Mouse (Mus musculus): Measurements from ENCODE around the gene Bet1l.

Gene Bet1l

DNA sequence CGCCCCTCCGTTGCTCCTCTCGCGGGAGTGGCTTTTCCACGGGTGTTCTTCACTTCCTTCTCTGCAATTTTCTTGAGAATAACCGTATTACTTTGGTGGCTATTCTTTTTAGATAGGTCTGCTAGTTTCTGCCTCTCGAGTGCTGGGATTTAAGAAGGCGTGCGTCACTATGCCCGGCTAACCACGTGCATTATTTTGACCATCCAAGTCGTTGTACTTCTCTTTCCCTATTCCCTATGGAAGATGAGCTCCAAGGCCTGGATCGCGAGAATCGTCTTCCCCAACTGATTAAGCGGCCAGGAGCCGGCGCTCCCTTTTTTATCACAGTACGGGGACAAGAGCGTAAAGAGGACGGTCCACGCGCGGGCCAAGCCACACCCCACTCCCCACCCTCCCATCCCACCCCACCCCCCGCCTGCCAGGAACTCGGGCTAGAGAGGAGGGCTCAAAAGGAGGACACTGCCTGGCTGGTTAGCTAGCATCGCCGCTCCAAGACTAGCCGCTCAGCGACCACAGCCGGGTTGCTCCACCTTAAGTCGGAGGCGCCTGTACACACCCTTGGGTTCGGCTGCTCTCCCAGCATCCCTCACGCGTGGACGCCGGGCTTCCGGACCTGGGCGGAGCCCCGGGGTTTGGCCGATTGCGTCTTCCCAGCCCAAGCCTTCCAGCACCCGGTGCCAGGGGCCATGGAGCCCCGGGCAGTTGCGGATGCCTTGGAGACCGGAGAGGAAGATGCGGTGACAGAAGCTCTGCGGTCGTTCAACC lies 410 bp downstream of the Bet1l start, which contains the start of gene Ric8a:
Gene Ric8a, plus strand, starts transcription at position 173 of the 765 bp plus-strand sequence.
- DNase-seq: peak; percentile 86 to 88

DNA sequence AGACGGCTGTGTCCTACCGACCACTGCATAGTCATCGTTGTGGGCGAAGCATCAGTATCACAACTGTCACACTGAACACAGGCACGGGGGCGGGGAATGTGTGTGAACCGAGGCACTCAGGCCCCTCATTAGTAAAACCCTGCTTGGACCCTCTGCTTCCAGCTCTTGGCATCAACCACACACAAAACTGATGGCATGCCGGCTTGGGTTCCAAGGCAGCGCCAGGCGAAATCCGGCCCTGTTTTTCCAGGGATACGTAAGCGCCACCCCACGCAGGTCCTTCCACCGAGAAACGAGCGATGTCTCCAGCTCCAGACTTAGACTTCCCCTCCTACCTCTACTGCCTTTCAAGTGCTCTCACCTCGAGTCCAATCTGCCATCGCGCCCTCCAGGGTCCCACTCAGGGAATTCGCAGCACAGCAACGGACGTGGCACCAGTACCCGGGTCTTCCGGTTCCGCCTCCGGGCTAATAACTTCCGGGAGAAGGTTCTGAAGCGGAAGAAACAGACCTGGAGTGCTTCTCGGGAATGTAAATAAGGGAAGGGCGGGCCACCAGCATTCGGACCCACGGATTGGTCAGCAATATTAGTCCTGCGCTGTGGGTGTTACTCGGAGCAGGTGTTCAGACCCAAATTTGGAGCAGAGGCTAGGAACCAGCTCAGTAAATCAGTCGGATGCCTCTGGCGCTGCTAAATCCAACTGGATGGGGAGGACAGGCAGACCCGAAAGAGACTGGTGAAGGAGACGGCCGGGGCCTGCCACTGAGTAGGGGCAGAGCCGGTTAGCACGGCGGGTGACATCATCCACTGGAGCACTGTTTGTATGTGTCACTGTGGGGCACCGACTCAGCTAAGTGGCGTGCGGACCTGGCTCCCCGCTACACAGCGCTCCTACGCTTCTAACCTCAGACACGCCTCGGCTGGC lies 1.3 kb downstream of the Bet1l start, which contains the start of gene Gm45785:
Gene Gm45785, minus strand, starts transcription at position 472 of the 925 bp plus-strand sequence.
- peak; percentile 82 to 84 for DNase-seq

DNA sequence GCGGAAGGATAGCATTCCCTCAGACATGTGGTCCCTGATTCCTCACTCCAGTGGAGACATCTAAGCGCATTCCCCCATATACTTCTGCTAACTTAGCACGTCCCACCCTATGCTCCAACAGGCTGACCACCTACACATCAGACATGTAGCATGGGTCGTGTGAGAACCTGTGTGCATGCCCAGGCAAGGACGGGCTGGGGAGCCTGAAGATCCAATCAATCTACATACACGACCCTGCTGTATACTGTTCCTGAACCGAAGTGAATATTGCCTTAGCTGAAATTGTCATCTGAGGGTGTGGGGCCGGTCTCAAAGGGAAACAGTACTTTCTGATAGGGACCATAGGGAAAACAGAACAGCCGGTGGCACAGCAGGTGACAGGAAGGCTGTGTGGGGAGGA lies 2.2 kb downstream of the Bet1l start:
- DNase-seq: no peak

DNA sequence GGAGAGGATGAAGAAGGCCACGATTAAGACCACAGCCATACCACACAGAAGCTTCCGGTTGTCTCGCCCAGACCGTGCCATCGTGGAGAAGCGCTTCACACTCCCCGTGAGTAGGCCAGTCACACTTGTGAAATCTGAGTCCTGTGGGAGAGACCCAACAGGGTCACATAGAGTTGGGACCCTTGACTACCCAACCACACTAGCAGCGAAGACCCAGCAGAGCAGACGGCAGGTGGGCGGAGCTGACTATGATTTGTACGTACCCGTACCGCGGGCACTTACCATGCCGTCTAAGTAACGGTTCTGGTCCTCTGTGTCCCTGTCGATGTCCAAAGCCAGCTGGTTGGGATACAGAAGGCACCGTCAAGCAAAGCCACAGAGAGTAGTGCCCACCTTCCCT lies 2.9 kb downstream of the Bet1l start:
- no peak for DNase-seq

DNA sequence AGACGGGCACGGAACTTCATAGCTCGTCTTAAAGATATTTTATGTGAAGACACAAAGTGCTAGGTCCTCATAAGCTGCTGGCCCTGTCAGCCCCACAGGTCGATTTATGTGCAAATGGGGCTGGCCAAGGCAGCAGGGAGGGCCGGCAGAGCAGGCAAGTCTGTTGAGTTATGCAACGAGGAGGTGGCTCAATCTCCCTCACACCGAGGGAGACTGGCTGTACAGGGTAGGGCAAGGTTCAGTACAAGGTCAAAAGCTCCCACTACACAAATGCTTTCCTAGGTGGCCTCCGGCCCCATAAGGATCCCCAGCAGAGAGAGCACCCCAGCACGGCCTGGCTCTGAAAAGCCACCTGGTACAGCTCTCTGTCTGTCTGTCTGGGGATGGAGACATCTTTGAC lies 4.0 kb downstream of the Bet1l start:
- DNase-seq: no peak

DNA sequence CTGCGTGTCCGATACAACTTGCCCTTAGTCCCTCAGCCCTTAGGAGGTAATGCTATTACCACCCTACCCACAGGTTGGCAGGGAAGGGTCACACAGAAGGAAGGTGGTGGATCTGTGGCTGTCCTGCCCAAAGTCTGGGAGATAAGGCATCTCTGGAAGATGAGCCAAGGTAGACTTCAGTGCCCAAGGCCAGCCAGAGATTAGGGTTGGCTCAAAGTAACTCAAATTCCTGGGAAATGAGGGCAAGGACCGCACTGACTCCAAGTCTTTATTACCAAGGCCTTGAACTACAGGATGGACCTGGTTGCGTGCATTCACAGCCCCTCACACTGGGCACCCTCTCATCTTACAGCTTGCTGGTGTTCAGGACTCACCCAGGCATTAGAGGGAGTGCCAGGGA lies 5.5 kb downstream of the Bet1l start:
- no peak for DNase-seq

DNA sequence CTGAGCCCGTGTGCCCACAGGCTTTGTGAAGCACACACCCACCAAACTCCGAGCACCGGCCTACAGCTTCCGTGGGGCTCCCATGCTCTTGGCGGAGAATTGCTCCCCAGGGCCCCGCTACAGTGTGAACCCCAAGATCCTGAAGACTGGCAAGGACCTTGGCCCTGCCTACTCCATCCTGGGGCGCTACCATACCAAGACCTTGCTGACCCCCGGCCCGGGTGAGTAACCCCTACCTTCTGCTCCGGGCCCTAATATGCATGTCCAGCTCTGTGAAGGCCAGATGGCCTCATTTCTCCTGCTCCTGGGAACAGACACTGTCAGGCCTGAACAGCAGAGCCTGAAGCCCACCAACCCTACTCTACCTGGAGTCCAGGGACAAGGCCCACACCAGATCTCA lies 8.8 kb downstream of the Bet1l start:
- no peak for DNase-seq

DNA sequence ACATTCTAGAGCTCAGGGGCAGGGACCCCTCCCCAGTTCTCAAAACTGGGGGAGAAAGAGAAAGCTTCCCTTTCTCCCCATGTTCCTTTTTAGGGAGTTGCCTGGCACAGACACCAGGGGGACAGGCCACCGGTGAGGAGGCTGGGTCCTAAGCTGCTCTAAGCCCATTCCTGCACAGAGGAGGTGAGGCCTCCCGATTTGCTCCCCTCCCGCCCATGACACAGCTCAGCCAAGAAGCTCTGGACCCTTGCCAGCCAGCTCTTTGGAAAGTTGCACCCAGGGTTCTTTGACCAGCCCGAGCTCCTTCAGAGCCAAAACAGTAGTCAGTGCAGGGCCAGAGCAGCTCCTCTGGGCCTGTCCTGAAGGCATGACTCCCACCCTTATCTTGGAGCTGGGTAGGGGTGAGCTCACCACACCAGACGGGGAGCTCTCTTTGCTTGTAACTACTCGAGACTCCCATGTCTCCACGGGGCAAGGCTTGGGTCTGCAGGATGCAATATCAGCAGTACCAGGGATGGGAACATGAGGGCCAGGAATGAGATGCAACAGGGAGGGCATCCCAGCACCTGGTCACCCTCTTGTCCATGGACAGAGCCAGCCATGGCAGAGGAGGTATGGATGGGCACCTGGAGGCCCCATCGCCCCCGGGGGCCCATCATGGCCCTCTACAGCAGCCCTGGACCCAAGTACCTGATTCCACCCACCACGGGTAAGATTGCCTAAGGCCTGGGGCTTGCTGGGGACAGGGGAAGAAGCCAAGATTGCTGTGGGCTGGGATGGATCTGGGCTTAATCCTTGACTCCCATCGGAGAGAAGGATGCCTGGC lies 9.4 kb downstream of the Bet1l start, which contains the start of gene Odf3:
Gene Odf3, plus strand, starts transcription at position 51 of the 826 bp plus-strand sequence.
- DNase-seq: no peak

DNA sequence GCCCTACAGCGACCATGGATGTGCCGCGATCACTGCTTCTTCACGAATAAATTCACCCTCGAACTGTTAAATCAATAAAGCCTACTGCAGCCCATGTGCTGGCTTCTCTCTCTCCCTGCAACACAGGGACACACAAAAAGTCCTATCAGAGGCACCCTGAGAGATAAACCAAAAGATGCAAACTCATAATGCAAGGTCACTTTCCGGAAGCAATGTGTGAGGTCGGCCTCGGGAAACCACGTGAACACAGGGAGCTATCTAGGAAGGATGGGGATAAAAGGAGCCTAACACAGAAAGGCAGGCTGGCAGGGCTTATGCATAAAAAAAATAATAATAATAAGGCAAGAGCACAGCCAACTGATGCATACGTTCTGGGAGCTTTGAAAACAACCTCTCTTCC lies 10.7 kb downstream of the Bet1l start:
- no peak for DNase-seq

DNA sequence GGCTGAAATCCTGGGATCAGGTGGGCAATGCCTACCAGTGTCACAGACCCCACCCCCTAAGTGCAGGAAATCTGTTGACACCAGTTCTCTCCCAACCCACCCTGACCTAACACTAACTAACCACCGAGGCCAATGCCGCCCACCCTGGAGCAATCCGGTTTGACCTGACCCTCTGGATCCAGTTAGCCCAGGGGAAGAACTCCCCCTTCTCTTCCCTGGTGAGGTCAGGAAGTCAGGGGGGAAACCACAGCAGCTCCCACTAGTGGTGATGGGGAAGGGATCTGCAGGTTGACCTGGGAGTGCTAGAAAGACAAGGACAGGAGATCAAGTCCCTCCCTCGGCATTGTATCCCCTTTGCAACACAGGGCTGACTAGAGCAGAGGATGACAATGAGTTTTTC lies 11.7 kb downstream of the Bet1l start:
- DNase-seq: no peak

DNA sequence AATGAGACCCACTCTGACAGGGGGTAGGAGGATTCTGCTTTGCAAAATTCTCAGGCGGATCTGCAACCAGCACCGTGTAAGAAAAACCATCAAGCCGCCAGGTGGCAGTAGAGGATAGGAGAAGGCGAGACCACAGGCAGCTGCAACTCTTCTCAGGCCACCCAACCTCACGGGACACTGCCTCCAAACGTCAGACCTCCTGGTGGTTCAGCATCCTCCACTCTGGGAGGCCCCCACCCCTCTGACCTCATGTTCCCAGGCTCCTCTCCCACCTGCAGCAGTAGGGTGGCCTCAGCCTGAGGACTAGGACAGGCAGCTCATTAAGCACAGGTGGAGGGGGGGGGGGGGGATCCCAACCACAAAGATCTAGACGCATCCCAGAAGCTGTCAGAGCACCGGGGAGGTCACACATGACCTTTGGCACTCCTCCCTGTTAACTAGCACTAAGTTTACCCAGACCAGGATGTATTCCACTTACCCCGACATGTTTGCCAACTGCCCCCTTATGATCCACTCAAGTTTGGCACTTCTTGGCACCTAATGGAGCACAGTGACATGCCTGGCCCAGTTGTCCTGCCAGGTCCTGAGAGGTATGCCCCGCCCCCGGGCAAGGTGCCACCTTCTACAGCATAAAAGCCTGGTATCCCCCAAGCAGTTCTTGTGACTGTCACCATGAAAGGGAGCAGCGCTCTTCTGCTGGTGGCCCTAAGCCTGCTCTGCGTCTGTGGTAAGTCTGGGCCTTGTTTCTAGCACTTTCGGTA lies 12.3 kb downstream of the Bet1l start, which contains the start of gene Scgb1c1:
Gene Scgb1c1, plus strand, starts transcription at position 643 of the 761 bp plus-strand sequence.
- DNase-seq: peak; percentile 90 to 92

DNA sequence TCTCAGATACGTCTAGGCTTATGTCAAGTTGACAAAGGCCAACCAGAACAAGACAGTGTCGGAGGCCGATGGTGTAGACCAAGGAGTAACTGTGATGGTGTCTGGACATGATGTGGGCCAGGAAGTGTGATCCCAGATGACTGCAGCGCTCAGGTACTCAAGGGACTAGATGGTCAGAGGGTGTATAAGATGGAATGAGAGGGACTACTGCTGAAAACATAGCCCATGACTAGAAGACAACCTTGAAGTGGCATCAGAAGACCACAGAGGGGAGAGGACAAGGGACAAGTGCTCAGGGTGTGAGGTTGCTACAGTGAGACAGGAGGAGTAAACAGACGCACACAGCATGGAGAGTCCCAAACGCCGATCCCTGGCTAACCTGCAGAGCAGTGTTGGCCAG lies 13.6 kb downstream of the Bet1l start:
- DNase-seq: no peak

DNA sequence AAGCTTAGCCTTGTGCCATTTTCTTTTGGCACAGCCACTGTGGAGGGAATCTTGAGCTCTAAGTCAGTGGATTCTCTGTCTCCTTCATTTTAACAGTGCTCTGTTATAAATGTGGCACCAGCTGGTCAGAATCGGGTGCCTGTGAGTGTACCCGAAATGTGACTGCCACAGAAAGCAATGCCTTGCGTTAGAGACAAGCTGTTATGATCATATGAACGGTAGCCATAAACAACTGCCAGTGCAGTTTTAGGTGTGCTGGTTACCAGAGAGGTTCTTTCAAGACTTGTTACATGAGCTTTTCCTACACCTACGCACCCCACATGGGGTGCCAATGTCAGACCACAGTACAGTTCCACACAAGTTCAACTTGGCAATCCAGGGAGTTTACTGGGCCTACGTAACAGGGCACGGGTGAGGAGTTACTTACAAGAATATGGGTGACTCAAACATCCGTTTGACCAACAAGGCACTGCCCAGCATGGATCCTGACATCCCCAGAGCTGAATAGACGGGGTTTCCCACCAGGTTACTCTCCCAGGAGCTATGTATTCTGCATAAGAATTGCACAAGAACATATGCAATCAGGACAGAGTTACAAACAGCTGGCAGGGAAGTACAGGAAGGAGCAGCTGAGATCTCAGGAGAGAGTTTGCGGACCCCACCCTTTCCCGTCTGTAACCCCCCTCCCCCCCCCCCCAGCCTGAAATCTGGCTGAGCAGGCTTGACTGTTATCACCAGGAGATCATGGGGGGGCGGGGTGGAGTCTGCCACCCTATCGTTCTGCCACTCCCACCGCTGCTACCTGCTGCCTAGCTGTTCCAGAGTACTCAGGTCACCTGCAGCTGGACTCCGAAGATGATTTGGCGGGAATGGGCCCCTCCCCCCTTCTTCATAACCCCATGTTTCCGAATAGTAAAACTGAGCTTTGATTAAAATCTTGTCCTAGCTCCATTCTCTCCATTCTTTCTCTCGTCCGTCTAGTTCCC lies 16.3 kb downstream of the Bet1l start:
- no peak for DNase-seq

DNA sequence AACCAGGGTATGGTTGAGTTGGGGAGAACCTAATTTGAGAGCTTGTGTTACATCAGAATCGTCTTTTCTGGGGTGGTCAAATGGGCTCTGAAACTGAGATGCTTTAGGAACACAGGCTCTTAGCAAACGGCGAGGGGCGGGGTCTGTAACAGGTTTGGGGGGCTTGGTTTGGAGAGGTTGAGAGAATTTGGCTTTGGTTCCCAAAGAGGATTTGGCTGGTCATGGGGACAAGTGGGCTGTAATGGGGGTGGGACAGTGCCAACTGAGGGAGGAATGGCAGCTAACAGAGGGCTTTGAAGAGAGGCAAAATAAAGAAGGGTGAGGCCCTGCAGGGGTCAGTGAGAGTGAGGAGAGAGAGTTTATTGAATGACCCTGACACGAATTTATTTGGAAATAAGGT lies 17.8 kb downstream of the Bet1l start:
- no peak for DNase-seq

DNA sequence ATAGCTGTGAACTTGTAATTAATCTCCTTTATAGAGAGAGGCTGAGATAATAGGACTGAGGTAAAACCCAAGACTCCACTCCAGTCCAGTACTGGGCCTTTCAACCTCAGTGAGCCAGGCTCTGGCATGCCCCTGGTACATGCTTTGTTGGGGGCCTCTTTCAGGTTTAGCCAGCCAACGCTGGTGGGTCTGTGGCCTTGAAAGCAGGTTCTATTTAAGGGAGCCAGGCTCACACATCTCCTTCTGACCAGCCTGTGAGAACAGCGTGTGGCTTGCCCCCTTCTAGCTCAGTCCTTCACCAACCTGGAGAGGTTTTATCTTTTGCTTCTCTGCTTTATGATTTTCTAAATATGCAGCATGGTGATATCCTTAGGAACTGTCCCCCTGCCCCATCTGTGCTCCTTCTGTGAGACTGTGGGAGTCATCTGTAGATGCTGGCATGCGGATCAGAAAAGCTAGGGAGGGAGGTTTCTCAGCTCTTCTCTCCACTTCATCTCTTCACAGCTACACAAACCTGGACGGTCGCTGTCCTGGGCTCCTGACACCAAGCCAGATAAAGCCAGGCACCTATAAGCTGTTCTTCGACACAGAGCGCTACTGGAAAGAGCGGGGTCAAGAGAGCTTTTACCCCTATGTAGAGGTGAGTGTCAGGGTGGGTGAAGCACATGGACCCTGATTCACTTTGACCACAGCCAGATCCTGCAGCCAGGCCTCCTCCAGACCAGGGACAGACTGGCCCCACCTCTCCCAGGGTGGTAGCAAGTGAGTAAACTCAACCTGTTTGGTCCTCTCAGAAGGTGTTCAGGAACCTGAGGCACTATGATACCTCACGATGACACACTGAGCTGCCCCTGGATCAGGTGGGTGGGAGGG lies 20.9 kb downstream of the Bet1l start:
- no peak for DNase-seq

DNA sequence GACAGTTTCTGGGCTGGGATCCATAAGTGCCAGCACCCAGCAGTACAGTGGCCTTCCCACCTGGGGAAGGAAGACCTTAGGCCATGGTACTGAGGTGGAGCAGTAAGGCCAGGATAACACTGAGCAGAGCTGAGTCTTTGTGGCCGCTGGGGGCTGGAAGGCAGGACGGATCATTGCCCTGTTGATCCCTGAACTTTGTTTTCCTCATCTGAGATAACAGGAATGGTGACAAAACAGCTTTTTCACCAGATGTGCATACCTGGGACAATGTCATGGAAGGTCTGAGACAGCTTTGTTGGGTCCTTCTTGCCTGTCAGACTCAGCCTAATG lies 21.7 kb downstream of the Bet1l start:
- DNase-seq: no peak

DNA sequence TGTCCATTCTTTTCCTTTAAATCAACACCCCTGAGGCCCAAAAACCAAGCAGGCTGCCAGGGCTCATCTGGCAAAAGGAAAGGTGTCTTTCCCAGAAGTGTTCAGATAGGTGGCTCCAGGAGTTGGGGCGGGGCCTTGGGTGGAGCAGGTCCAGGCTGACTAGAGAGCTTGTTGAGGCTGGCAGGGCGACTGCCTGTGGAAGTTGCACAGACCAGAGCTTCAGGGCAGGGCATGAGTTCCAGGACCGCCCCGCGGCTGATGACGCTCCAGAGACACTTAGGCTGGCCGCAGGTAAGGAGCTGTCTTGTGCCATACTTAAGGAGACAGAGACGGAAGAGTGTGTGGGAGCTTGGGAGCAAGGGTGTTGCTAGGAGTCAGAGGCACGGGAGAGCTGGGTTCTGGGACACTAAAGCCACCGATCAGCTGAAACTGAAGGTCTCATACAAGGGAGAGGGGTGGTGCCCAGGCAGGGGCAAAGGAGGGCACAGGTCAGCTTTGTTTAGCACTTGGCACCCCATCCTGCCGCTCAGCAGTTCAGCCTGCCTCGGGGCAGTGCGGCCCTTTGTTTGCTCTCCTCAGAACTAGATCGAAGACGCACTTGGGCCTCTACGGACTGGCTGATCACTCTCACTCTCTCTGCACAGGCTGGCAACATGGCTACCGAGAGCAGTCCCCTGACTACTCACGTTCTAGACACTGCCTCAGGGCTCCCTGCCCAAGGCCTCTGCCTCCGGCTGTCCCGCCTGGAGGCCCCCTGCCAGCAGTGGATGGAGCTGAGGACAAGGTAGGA lies 22.2 kb downstream of the Bet1l start, which contains the start of gene Urah:
Gene Urah, plus strand, starts transcription at position 51 of the 790 bp plus-strand sequence.
- no peak for DNase-seq

DNA sequence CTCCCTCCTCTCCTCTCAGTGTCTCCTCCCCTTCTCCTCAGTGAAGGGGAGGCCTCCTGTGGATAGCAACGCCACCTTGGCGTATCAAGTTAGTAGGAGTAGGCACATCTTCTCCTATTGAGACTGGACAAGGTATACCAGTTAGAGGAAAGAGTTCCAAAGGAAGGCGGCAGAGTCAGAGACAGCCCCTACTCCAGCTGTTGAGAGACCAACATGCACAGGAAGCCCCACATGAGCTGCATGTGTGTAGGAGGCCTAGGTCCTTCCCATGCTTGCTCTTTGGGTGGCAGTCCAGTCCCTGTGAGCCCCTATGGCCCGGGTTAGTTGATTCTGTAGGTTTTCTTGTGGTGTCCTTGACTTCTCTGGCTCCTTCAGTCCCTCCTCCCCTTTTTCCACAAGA lies 24.0 kb downstream of the Bet1l start:
- no peak for DNase-seq

DNA sequence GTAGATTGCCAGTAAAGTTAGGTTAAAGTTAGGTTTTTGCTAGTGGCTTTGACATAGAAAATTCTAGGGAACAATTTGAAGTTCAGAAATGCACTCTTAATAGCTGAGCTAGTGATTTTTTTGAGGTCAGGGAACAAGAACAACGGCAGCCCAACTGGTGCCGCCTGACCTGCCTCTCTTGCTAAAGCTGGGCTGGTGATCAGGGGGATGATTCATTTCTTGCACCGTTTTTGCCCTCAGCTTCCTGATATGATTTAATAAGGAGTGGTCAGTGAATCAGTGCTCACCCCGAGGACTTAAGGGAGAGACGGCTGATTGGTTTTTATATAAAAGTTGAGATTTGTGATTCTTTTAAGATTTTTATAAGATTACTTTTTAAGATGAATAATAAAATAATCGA lies 25.9 kb downstream of the Bet1l start:
- DNase-seq: no peak

Data from cerebellum, postnatal 36 days (tissue).